Mouse (Mus musculus): ENCODE measurements around the gene Gm6020. TPM values are rescaled to one million over a fixed set of nuclear protein-coding genes. Genes with fewer than 3 reads are reported as not detected.
"Not testable (repeated sequence)": the region's sequence is repeated elsewhere in the genome, so short reads cannot be mapped to it uniquely, and the experiment has no call there.

The Gm6020 gene
- not detected in 2 replicates for polyA plus RNA-seq (2016; fragmentation: Nextera tagmentation; extraction: Ambion mirVana)

DNA sequence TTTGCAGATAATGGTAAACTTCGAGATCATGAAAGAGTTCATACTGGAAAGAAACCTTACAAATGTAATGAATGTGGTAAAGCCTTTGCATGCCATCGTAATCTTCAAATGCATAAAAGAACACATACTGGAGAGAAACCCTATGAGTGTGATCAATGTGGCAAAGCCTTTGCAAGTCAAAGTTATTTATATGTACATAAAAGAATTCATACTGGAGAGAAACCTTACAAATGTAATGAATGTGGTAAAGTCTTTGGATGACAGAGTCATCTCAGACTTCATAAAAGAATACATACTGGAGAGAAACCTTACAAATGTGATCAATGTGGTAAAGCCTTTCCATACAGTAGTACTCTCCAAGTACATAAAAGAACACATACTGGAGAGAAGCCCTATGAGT, at the start of gene Gm6020:
Gm6020 (plus strand) TSS at position 301 of the 400 bp plus-strand sequence.
- 77% methylated on average over 2 of the region's 2 CpGs for WGBS
- H3K9ac ChIP-seq (replicated peaks); H3K27me3 ChIP-seq; H3K4me3 ChIP-seq (replicated peaks); H3K4me1 ChIP-seq (replicated peaks); ATAC-seq (ENCODE audit: insufficient number of reproducible peaks, insufficient read depth, low FRiP score, low TSS enrichment, low read depth); H3K36me3 ChIP-seq; H3K4me2 ChIP-seq; H3K27ac ChIP-seq: not testable (repeated sequence)
- H3K9me3 ChIP-seq, result peaks cover 35% of the 10 kb centered on the region

DNA sequence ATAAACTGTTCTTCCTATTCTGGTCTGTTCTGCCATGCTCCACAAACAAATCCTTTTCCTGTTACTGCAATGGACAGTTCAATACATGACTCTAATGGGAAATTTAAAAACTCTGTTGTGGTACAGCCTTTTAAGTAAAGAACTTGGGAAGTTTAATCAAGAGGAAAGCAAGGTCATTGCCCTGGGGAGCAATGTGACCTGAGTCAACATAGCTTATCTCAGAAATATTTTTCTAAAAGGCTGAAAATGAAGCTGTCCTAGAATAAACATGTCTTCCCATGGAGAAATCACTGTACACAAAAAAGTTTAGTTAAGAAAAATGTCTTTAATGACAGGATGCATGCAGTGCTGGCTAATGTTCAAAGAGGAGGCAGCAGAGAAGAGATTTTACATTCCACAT, 45.0 kb upstream of the Gm6020 start:
- Histone ChIP-seq H3K36me3 (no peaks in the 10 kb centered on the region; the same call in 1 of the 2 replicates), H3K4me2 (no peak overlapping the region), H3K27ac (no peak overlapping the region), H3K4me1 (replicated peaks) (peaks cover 7% of the 10 kb centered on the region), H3K9me3 (no peaks in the 10 kb centered on the region), H3K9ac (replicated peaks) (no peak overlapping the region), H3K4me3 (replicated peaks) (no peak overlapping the region), H3K27me3 (no peaks in the 10 kb centered on the region)
- no peak for ATAC-seq (ENCODE audit: insufficient number of reproducible peaks, insufficient read depth, low FRiP score, low TSS enrichment, low read depth)

DNA sequence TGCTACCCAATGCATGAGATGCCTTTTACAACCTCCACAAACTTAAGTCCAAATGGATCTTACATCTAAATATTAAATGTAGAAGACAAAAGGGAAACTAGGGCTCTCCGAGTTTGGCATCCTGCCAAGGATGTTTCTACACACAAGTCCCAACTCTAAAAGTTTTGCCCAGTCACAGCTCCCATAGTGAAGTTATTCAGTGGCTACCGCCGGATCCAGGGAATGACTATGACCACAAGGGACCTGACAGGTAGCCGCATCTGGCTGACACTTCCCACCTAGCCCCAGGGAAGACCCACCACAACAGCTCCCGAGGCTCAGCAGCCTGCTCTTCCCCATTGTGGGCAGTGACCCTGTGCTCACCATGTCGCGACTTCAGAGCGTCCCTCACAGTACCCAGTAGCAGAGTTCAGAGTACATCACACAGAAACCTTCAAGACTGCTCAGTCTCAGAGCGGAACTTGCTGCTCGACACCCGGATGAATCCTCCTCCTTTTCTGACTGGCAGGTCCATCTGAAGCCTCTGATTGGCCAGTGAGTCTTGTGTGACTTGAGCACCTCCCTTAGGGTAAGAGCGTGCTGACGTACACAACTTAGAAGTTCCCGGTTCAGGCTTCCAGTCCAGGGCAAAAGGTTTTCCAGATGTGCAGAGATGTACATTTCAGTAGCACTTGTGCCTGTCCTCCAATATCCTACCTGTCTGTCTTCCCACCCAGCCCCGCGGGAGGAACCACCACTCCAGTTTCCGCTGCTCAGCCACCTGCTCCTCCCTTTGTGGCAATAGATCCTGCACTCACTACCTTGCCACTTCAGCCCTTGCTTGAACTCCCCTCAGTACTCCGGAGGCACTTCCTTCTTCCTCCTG, 43.1 kb upstream of the Gm6020 start, which contains the start of gene Zfp950:
Zfp950 (minus strand) TSS at position 499 of the 865 bp plus-strand sequence.
- WGBS, result under 1% methylated on average over 18 of the region's 18 CpGs
- Histone ChIP-seq H3K4me2 (peak within 1 kb of the TSS; percentile 70), H3K27ac (0 out of 2 replicates have a peak within 1 kb of the TSS, but pooled peaks have one; percentile 29), H3K27me3 (no peaks in the 10 kb centered on the region), H3K4me3 (replicated peaks) (peak within 1 kb of the TSS; percentile 76), H3K9ac (replicated peaks) (peak within 1 kb of the TSS; percentile 79), H3K36me3 (no peaks in the 10 kb centered on the region; the same call in 1 of the 2 replicates), H3K9me3 (no peaks in the 10 kb centered on the region), H3K4me1 (replicated peaks) (peaks cover 7% of the 10 kb centered on the region)
- ATAC-seq (ENCODE audit: insufficient number of reproducible peaks, insufficient read depth, low FRiP score, low TSS enrichment, low read depth), result peak; percentile 100

GRCm38 (mm10) chr19:61141299-61141698, 42.4 kb upstream of the Gm6020 start:
- Histone ChIP-seq H3K4me1 (replicated peaks) (peaks cover 7% of the 10 kb centered on the region), H3K36me3 (no peaks in the 10 kb centered on the region; the same call in 1 of the 2 replicates), H3K27me3 (no peaks in the 10 kb centered on the region), H3K9ac (replicated peaks) (no peak overlapping the region), H3K4me3 (replicated peaks) (peak overlapping the region; percentile 76), H3K4me2 (peak overlapping the region; percentile 70), H3K9me3 (no peaks in the 10 kb centered on the region), H3K27ac (no peak overlapping the region)
- no peak for ATAC-seq (ENCODE audit: insufficient number of reproducible peaks, insufficient read depth, low FRiP score, low TSS enrichment, low read depth)
- WGBS, result 17% methylated on average over 4 of the region's 4 CpGs

DNA sequence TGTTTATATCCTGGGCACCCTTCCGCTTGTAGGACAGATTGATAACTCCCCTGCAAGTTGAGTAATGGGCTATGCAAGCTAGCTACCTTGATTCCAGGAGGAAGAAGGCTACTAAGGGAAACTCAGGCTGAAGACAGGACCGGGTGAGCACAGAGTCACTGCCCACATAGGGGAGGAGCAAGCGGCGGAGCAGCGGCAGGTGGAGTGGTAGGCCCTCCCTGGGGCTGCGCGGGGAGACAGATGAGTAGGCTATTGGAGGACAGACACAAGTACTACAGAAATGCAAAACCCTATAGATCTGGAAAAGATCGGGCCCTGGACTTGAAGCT, 32.4 kb upstream of the Gm6020 start:
- Histone ChIP-seq H3K4me1 (replicated peaks) (no peaks in the 10 kb centered on the region), H3K9ac (replicated peaks) (peak overlapping the region; percentile 53; the same call in 1 of the 2 replicates)
- WGBS, result 7% methylated on average over 8 of the region's 8 CpGs

DNA sequence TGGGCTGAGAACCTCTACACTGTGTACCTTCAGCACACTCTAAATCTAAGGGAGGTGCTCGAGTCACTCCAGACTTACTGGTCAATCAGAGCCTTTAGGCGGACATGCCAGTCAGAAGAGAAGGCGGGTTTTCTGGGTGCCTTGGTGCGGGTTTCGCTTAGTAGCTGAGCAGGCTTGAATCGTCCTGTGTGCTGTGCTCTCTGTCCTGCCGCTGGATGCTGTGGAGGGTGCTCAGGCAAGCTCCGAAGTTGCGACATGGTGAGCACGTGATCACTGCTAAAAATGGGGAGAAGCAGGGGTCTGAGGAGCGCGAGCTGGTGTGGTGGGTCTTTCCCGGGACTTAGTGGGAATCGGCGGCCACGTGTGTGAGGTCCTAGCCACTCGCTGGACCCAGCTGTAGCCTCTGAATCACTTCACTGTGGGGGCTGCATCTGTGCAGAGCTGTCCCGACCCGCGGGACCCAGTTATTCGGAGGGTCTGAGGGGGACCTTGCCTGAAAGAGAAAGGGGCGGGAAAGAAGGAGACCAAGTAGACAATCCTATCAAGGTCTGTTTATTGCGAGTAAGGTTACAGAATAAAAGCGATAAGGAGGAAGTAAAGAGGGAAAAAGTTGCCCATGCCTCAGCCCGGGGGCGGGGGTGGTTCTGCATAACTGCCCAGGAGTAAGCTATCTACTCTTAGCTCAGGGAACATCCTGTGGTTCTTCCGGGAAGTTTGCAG, 31.8 kb upstream of the Gm6020 start:
- peak; percentile 31; the same call in 1 of the 2 replicates for ATAC-seq (ENCODE audit: insufficient number of reproducible peaks, insufficient read depth, low FRiP score, low TSS enrichment, low read depth)
- H3K27ac ChIP-seq, result no peak overlapping the region
- no peaks in the 10 kb centered on the region for H3K4me1 ChIP-seq (replicated peaks)
- peak overlapping the region; percentile 43 for H3K4me3 ChIP-seq (replicated peaks)
- no peaks in the 10 kb centered on the region for H3K9me3 ChIP-seq
- H3K27me3 ChIP-seq, result peaks cover 14% of the 10 kb centered on the region
- H3K36me3 ChIP-seq, result no peaks in the 10 kb centered on the region
- H3K4me2 ChIP-seq, result peak overlapping the region; percentile 77
- 11% methylated on average over 27 of the region's 27 CpGs for WGBS
- peak overlapping the region; percentile 53 for H3K9ac ChIP-seq (replicated peaks)

More for the DNA sequence above, 32.4 kb upstream of the Gm6020 start:
- ATAC-seq (ENCODE audit: insufficient number of reproducible peaks, insufficient read depth, low FRiP score, low TSS enrichment, low read depth), result no peak
- Histone ChIP-seq H3K4me2 (peak overlapping the region; percentile 77), H3K4me3 (replicated peaks) (peak overlapping the region; percentile 43), H3K27ac (no peak overlapping the region), H3K9me3 (no peaks in the 10 kb centered on the region), H3K27me3 (peaks cover 14% of the 10 kb centered on the region), H3K36me3 (no peaks in the 10 kb centered on the region)

- Histone ChIP-seq H3K27me3 (peaks cover 11% of the 10 kb centered on the region; the same call in 1 of the 2 replicates), H3K9me3 (peaks cover 7% of the 10 kb centered on the region; the same call in 1 of the 2 replicates), H3K4me2 (peak within 1 kb of the TSS; percentile 57), H3K4me1 (replicated peaks) (no peaks in the 10 kb centered on the region), H3K4me3 (replicated peaks) (peak within 1 kb of the TSS; percentile 37), H3K27ac (no peak within 1 kb of the TSS), H3K9ac (replicated peaks) (peak within 1 kb of the TSS; percentile 54; the same call in 1 of the 2 replicates), H3K36me3 (no peaks in the 10 kb centered on the region)
- WGBS, result 22% methylated on average over 39 of the region's 39 CpGs
- no peak for ATAC-seq (ENCODE audit: insufficient number of reproducible peaks, insufficient read depth, low FRiP score, low TSS enrichment, low read depth)
Observed at GRCm38 (mm10) chr19:61175756-61176324, 7.8 kb upstream of the Gm6020 start, which contains the start of gene Gm7102. TSS of gene Gm7102 (minus strand) at chr19:61176309.

DNA sequence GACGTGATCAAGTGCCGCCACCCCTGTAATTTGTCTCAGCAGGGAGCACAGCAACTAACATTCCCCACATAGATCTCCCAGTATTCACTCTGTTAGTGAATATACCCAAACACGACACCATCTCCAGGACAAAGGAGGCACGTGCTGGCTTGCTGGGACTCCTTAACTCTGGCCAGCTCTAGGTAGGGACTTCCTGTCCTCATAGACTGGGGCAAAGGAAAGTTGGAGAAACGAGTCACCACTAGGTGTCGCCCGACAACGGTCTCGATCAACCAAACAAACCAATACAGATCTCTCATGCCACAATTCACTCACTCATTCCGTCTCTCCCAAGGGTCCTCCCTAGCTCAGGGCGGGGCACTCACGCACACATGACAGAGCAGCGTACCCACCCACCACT, 15.6 kb downstream of the Gm6020 start:
- WGBS, result 12% methylated on average over 13 of the region's 13 CpGs
- H3K4me2 ChIP-seq, result no peak overlapping the region
- ATAC-seq (ENCODE audit: insufficient number of reproducible peaks, insufficient read depth, low FRiP score, low TSS enrichment, low read depth), result no peak

GRCm38 (mm10) chr19:61199836-61200235, 16.1 kb downstream of the Gm6020 start:
- H3K4me2 ChIP-seq, result no peak overlapping the region
- H3K9ac ChIP-seq (replicated peaks), result no peak overlapping the region
- H3K4me3 ChIP-seq (replicated peaks), result no peak overlapping the region
- no peaks in the 10 kb centered on the region for H3K4me1 ChIP-seq (replicated peaks)
- no peak overlapping the region for H3K27ac ChIP-seq
- no peaks in the 10 kb centered on the region for H3K36me3 ChIP-seq
- 25% methylated on average over 10 of the region's 10 CpGs for WGBS
- no peaks in the 10 kb centered on the region for H3K9me3 ChIP-seq
- H3K27me3 ChIP-seq, result no peaks in the 10 kb centered on the region
- no peak for ATAC-seq (ENCODE audit: insufficient number of reproducible peaks, insufficient read depth, low FRiP score, low TSS enrichment, low read depth)

More for the DNA sequence above, 15.6 kb downstream of the Gm6020 start:
- no peaks in the 10 kb centered on the region for H3K27me3 ChIP-seq
- H3K9me3 ChIP-seq, result no peaks in the 10 kb centered on the region
- no peak overlapping the region for H3K27ac ChIP-seq
- H3K9ac ChIP-seq (replicated peaks), result no peak overlapping the region
- no peaks in the 10 kb centered on the region for H3K4me1 ChIP-seq (replicated peaks)
- no peaks in the 10 kb centered on the region for H3K36me3 ChIP-seq
- no peak overlapping the region for H3K4me3 ChIP-seq (replicated peaks)

DNA sequence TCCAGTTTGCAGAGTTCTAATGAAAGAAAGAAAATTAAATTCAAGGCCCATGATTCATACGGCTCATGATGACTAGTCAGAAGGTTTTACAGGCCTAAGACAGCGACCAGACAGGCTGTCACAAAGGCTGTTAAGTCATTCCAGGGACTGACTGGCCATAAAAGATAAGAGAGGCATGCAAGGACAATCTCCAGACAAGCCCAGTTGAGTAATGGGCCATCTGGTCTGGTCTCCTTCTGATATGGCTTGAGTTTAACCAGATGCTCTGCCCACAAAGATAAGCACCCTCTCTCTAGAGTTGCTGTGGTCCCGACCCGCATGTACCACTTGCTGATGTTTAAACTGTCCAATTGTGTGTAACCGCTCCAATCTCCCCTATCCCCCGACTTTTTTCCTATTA, 23.8 kb downstream of the Gm6020 start:
- not testable (repeated sequence) for H3K4me2 ChIP-seq; ATAC-seq (ENCODE audit: insufficient number of reproducible peaks, insufficient read depth, low FRiP score, low TSS enrichment, low read depth); H3K9me3 ChIP-seq; H3K27me3 ChIP-seq; H3K4me1 ChIP-seq (replicated peaks); H3K36me3 ChIP-seq; H3K27ac ChIP-seq; H3K4me3 ChIP-seq (replicated peaks); H3K9ac ChIP-seq (replicated peaks)
- WGBS, result 76% methylated on average over 6 of the region's 6 CpGs

Measured in limb, embryonic 12.5 days (tissue).